Mouse (Mus musculus) midbrain, embryonic 16.5 days (tissue): ENCODE data around the gene Rnf144a. TPM values are rescaled to one million over a fixed set of nuclear protein-coding genes. Genes with fewer than 3 reads are reported as not detected.

ENCODE experiments used
- ATAC-seq: fragments of 200-750 bp; cut with Nextera tagmentation; 2 replicates; pipeline ENCODE4 v1.8.0; 2017; ENCODE audit warnings: moderate TSS enrichment
- H3K27ac ChIP-seq: fragments of 300-500 bp; sonication (generic); 2 replicates; pipeline ENCODE4 v1.5.1; 2014; ENCODE audit warnings: mild to moderate bottlenecking, low read length, mixed read lengths
- H3K27me3 ChIP-seq: fragments of 300-500 bp; sonication (generic); 2 replicates; pipeline ENCODE4 v1.6.1; 2014; ENCODE audit warnings: low read depth, low read length, mixed read lengths; ENCODE audit not compliant: control insufficient read depth, insufficient read depth
- H3K36me3 ChIP-seq: fragments of 300-500 bp; sonication (generic); 2 replicates; pipeline ENCODE4 v1.6.1; 2014; ENCODE audit warnings: mild to moderate bottlenecking, low read length, moderate library complexity, mixed read lengths; ENCODE audit not compliant: control insufficient read depth, insufficient read depth
- H3K4me1 ChIP-seq: fragments of 300-500 bp; sonication (generic); 2 replicates; pipeline ENCODE4 v1.6.1; 2014; ENCODE audit warnings: mild to moderate bottlenecking, low read length, mixed read lengths; ENCODE audit not compliant: control insufficient read depth, insufficient read depth
- H3K4me2 ChIP-seq: fragments of 300-500 bp; sonication (generic); 2 replicates; pipeline ENCODE4 v1.6.1; 2014; ENCODE audit warnings: mild to moderate bottlenecking, low read length, mixed read lengths
- H3K4me3 ChIP-seq: fragments of 300-500 bp; sonication (generic); 2 replicates; pipeline ENCODE4 v1.5.1; 2014; ENCODE audit warnings: low read depth, mild to moderate bottlenecking, low read length, moderate library complexity, mixed read lengths
- H3K9ac ChIP-seq: fragments of 300-500 bp; sonication (generic); 2 replicates; pipeline ENCODE4 v1.6.1; 2014; ENCODE audit warnings: low read depth, low read length, mixed read lengths
- H3K9me3 ChIP-seq: fragments of 300-500 bp; sonication (generic); replicated peaks from 2 replicates; pipeline ENCODE4 v1.6.1; 2014; ENCODE audit warnings: mild to moderate bottlenecking, low read length, mixed read lengths; ENCODE audit not compliant: control insufficient read depth, poor library complexity, severe bottlenecking
- WGBS: fragments of 180-500 bp; shearing (Covaris S2); extraction: QIAGEN DNeasy Blood & Tissue Kit; methylation state at CpG from one replicate; pipeline ENCODE4 v1.1.7; 2014; 5-methylcytosine and 5-hydroxymethylcytosine counted together
- polyA plus RNA-seq: library from polyadenylated mRNA; unstranded; fragments of >200 nt; fragmentation: Nextera tagmentation; extraction: Ambion mirVana; gene quantifications from 2 replicates; pipeline ENCODE4 v1.2.1, GENCODE M21; 2015

Gene Rnf144a
- 25.7 and 28.1 TPM in 2 replicates for polyA plus RNA-seq

- peak; percentile 89 for ATAC-seq
- 2% methylated on average over 24 of the region's 45 CpGs for WGBS
Measured at GRCm38 (mm10) chr12:26415104-26415771, at the start of gene Rnf144a. Gene Rnf144a, minus strand, starts transcription at chr12:26415254.

GRCm38 (mm10) chr12:26460091-26460490 lies 45.0 kb upstream of the Rnf144a start:
- H3K36me3 ChIP-seq, result no peaks in the 10 kb centered on the region
- H3K27me3 ChIP-seq, result no peaks in the 10 kb centered on the region
- no peak for ATAC-seq
- H3K27ac ChIP-seq, result no peak overlapping the region
- H3K9me3 ChIP-seq, result no peaks in the 10 kb centered on the region
- no peak overlapping the region for H3K9ac ChIP-seq
- H3K4me2 ChIP-seq, result no peak overlapping the region
- no peak overlapping the region for H3K4me3 ChIP-seq
- H3K4me1 ChIP-seq, result peaks cover 5% of the 10 kb centered on the region; the same call in 1 of the 2 replicates
- 73% methylated on average over 2 of the region's 2 CpGs for WGBS

More at GRCm38 (mm10) chr12:26415104-26415771, at the start of gene Rnf144a:
- Histone ChIP-seq H3K4me2 (peak within 1 kb of the TSS; percentile 57), H3K4me3 (peak within 1 kb of the TSS; percentile 80), H3K27ac (peak within 1 kb of the TSS; percentile 86), H3K9ac (peak within 1 kb of the TSS; percentile 95), H3K27me3 (no peaks in the 10 kb centered on the region), H3K9me3 (no peaks in the 10 kb centered on the region), H3K4me1 (peaks cover 26% of the 10 kb centered on the region), H3K36me3 (no peaks in the 10 kb centered on the region)

GRCm38 (mm10) chr12:26456028-26456698 lies 41.1 kb upstream of the Rnf144a start, which contains the start of gene Rsad2:
Gene Rsad2, minus strand, starts transcription at chr12:26456452.
- Histone ChIP-seq H3K27ac (no peak within 1 kb of the TSS), H3K27me3 (no peaks in the 10 kb centered on the region), H3K36me3 (no peaks in the 10 kb centered on the region), H3K4me3 (no peak within 1 kb of the TSS), H3K4me1 (peaks cover 5% of the 10 kb centered on the region; the same call in 1 of the 2 replicates), H3K4me2 (peak within 1 kb of the TSS; percentile 14), H3K9ac (no peak within 1 kb of the TSS), H3K9me3 (no peaks in the 10 kb centered on the region)
- WGBS, result 49% methylated on average over 13 of the region's 13 CpGs
- ATAC-seq, result peak; percentile 28; the same call in 1 of the 2 replicates

GRCm38 (mm10) chr12:26454682-26455081 lies 39.6 kb upstream of the Rnf144a start:
- no peaks in the 10 kb centered on the region for H3K36me3 ChIP-seq
- 52% methylated on average over 5 of the region's 5 CpGs for WGBS
- H3K27me3 ChIP-seq, result no peaks in the 10 kb centered on the region
- H3K4me3 ChIP-seq, result no peak overlapping the region
- H3K4me2 ChIP-seq, result no peak overlapping the region
- H3K9ac ChIP-seq, result no peak overlapping the region
- no peaks in the 10 kb centered on the region for H3K9me3 ChIP-seq
- H3K27ac ChIP-seq, result no peak overlapping the region
- no peak for ATAC-seq
- H3K4me1 ChIP-seq, result peaks cover 5% of the 10 kb centered on the region; the same call in 1 of the 2 replicates

- H3K27me3 ChIP-seq, result no peaks in the 10 kb centered on the region
- no peak for ATAC-seq
- no peak overlapping the region for H3K27ac ChIP-seq
- no peak overlapping the region for H3K4me2 ChIP-seq
- peaks cover 5% of the 10 kb centered on the region; the same call in 1 of the 2 replicates for H3K4me1 ChIP-seq
- H3K36me3 ChIP-seq, result no peaks in the 10 kb centered on the region
- H3K9ac ChIP-seq, result no peak overlapping the region
- no peaks in the 10 kb centered on the region for H3K9me3 ChIP-seq
- no peak overlapping the region for H3K4me3 ChIP-seq
- 86% methylated on average over 4 of the region's 4 CpGs for WGBS
Measured at GRCm38 (mm10) chr12:26452951-26453350, 37.9 kb upstream of the Rnf144a start.

GRCm38 (mm10) chr12:26451150-26451549 lies 36.1 kb upstream of the Rnf144a start:
- Histone ChIP-seq H3K4me3 (no peak overlapping the region), H3K4me2 (no peak overlapping the region), H3K27ac (no peak overlapping the region), H3K9ac (no peak overlapping the region), H3K4me1 (peaks cover under 1% of the 10 kb centered on the region; the same call in 1 of the 2 replicates), H3K27me3 (no peaks in the 10 kb centered on the region), H3K36me3 (no peaks in the 10 kb centered on the region), H3K9me3 (no peaks in the 10 kb centered on the region)
- 46% methylated on average over 1 of the region's 1 CpGs for WGBS
- ATAC-seq, result no peak

- no peaks in the 10 kb centered on the region for H3K9me3 ChIP-seq
- no peak overlapping the region for H3K9ac ChIP-seq
- H3K27me3 ChIP-seq, result no peaks in the 10 kb centered on the region
- ATAC-seq, result no peak
- no peaks in the 10 kb centered on the region for H3K4me1 ChIP-seq
- no peaks in the 10 kb centered on the region for H3K36me3 ChIP-seq
- whole genome bisulfite sequencing, result 97% methylated on average over 2 of the region's 2 CpGs
- no peak overlapping the region for H3K4me3 ChIP-seq
- H3K4me2 ChIP-seq, result no peak overlapping the region
- H3K27ac ChIP-seq, result no peak overlapping the region
Measured at GRCm38 (mm10) chr12:26449483-26449882, 34.4 kb upstream of the Rnf144a start.

GRCm38 (mm10) chr12:26446377-26447045 lies 31.5 kb upstream of the Rnf144a start:
- H3K4me1 ChIP-seq, result no peaks in the 10 kb centered on the region
- H3K9ac ChIP-seq, result no peak overlapping the region
- H3K27me3 ChIP-seq, result no peaks in the 10 kb centered on the region
- no peak overlapping the region for H3K27ac ChIP-seq
- WGBS, result 93% methylated on average over 4 of the region's 4 CpGs
- H3K9me3 ChIP-seq, result no peaks in the 10 kb centered on the region
- no peaks in the 10 kb centered on the region for H3K36me3 ChIP-seq
- H3K4me3 ChIP-seq, result no peak overlapping the region
- no peak for ATAC-seq
- no peak overlapping the region for H3K4me2 ChIP-seq
